Mouse (Mus musculus): ENCODE results near the gene Ltbp1.

Gene Ltbp1

DNA sequence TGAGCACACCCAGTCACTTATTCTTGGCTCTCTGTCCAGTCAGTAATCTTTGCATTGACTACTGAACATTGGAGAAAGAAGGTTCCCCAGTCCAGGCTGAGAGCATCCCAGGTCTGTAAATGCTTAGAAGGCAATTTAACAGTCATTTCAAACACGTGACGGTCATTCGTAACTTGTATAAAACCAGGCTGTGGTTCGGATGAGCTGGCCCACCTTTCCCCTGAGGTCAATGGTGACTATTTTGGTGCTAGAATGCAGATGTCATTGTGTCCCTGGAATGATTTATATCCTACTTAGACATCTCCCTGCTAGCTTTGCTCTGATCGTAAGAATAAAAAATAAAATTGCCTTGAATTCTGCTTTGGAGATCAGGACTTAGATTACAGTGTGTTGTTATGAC, 63.9 kb downstream of the Ltbp1 start:
- DNase-seq, result no peak

DNA sequence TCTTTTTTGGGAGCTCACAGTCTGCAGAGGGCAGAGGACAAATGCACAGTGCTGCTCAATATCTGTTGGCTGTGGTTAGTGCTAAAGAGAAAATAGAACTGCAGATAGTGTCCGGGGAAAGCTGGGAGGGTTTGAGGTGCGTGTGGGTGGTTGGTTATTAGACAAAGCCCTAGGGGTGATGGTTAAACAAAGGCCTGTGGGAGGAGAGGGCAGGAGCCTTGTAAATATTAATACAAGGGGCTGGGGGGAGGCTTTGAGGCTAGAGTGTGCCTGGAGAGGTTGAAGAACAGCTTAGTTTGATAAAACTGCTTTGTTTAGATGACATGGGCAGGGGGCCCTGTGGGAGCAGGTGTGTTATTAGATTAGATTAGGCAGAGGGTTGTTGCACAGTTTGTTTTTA, 65.8 kb downstream of the Ltbp1 start:
- no peak for DNase-seq

DNA sequence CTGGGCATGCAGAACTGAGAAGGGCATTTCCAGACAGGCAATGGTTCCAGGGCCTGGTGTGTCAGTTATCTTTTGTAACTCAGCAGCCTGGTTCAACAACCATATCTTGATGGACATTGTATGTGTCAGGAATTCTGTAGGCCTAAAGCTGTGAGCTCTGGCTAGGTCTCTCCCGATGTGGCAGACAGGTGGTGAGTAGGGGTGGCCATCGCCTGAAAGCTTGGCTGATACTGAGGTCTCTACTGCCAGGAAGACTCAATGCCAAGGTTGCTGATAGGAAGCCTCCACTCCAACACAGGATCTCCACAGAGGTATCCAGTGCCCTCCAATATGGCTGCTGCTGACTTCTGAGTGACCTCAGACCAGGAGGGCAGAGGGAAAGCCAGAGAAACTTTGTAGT, 66.4 kb downstream of the Ltbp1 start:
- DNase-seq, result no peak

- no peak for DNase-seq
Measured at GRCm38 (mm10) chr17:75073887-75074286, 68.5 kb downstream of the Ltbp1 start.

DNA sequence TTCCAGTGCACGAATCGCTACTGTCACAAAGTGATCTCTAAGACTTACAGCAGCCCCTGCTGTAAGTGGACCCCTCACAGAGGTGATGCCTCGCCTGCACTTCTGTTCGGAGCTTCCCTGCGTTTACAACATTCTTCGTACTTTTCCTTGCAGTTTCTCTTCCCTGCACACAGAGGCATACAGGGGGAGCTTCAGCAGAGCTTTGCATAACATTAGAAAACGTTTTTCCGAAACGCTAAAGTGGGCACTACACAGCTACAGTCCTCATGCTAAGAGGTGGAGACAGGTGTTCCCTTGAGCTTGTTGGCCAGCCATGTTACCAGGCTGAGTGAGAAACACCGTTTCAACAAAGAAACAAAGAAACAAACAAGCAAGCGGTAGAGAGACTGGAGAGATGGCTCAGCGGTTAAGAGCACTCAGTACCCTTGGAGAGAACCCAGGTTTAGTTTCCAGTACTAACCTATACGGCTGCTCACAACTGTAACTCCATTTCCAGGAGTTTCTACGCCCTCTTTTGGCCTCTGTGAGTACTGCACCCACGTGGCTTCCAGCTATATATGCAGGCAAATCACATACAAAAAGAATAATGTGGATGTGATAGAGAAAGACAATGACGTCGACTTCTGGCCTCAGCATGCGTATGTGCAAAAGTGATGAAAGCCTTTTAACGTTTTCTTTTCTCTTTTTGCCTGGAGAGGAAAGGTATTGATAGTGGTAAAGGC, 69.8 kb downstream of the Ltbp1 start:
- no peak for DNase-seq

DNA sequence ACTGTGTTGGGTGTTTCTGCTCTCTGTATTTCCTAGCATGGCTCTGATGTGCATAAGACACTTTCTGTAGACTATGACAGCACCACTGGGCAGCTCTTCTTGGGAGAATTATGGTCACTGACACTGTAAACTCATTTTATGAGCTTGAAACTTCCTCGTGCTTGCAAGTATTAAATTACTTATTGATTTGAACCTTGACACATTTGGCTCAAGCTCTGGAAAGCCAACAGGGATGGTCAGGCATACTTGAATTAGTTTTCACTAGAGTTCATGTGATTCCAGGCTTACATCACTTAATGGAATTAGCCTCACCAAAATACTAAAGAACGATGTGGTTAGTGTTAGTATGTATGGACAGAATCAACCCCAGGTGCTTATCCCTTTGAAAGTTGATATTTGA, 76.0 kb downstream of the Ltbp1 start:
- DNase-seq, result no peak

GRCm38 (mm10) chr17:75082449-75082848, 77.1 kb downstream of the Ltbp1 start:
- no peak for DNase-seq

- DNase-seq, result no peak
Measured at GRCm38 (mm10) chr17:75087296-75087941, 82.1 kb downstream of the Ltbp1 start.

GRCm38 (mm10) chr17:75088232-75088631, 82.9 kb downstream of the Ltbp1 start:
- DNase-seq, result no peak

DNA sequence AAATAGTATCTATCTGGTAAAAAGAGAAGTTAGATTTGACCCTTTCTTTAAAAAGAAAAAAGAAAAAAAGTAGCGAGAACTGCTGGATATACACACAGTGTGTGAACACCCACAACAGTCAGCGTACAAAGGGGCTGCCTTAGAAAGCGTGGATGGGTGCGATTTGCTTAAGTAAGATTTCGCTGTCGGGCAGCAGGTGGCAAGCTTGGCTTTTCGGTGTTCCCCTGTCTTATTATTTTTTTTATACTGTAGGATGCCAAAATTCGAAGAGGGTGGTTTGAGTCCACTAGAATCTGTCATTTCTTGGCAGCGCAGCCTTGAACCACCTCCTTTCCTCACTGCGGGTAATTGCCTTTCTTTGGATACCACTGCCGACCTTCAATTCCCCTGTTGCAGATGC, 83.4 kb downstream of the Ltbp1 start:
- DNase-seq, result no peak

- no peak for DNase-seq
Measured at GRCm38 (mm10) chr17:75090556-75090955, 85.2 kb downstream of the Ltbp1 start.

GRCm38 (mm10) chr17:75093563-75093962, 88.2 kb downstream of the Ltbp1 start:
- DNase-seq, result no peak

GRCm38 (mm10) chr17:75094591-75094990, 89.2 kb downstream of the Ltbp1 start:
- DNase-seq, result no peak

DNA sequence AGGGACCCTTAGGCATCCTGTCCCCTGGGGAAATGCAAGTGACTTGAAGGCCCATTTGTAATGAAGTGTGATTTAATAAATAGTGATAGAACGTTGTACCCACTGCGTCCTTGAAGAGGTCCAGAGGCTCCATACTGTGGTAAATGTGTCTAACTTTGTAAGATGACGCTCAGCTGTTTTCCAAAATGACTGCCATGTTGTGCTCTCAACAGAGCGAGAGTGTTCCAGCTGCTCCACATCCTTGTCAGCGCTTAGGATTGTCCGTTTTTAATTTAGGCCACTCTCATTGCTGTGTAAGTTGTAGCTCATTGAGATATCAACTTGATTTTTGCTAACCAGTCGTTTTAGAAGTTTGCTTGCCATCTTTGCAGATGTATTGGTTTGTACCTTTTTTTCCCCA, 91.4 kb downstream of the Ltbp1 start:
- no peak for DNase-seq

DNA sequence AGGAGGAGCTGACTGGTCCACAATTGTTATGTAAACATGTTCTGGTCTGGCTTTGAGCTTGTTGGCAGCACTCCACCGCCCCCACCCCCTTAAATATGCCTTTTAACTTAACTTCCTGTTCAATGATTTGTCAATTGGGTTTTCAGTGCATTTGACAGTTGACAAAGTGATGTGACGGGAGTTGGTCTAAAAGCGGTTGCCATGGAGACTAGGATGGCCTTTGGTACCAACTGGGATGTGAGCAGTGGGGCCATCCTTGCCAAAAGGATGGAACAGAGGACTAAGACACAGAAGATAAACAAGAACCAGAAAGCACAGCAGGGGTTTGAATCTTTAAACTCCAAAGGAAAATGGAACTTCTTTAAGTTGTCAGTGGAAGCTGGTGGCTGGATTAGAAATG, 92.0 kb downstream of the Ltbp1 start:
- DNase-seq, result no peak

- DNase-seq, result no peak
Measured at GRCm38 (mm10) chr17:75101215-75101614, 95.8 kb downstream of the Ltbp1 start.

- no peak for DNase-seq
Measured at GRCm38 (mm10) chr17:75101994-75102393, 96.6 kb downstream of the Ltbp1 start.

DNA sequence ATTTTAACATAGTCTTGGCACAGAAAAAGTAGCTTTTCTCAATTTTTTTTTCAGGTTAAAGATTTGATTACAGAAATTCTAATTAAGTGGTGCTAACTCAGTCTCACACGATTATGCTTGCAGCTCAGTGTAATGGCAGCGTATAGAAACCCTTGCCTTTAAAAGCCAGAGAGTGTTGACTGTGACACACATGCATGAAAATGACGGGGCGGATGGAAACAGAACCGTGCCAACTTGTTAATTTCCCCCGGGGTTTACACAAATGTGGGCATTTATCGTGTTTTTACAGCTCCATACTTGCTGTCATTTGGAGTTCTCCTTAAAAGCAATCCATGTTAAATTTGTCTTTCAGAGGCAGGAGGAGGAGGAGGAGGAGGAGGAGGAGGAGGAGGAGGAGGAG, 102.0 kb downstream of the Ltbp1 start:
- DNase-seq, result no peak

- no peak for DNase-seq
Measured at GRCm38 (mm10) chr17:75107879-75108278, 102.5 kb downstream of the Ltbp1 start.

DNA sequence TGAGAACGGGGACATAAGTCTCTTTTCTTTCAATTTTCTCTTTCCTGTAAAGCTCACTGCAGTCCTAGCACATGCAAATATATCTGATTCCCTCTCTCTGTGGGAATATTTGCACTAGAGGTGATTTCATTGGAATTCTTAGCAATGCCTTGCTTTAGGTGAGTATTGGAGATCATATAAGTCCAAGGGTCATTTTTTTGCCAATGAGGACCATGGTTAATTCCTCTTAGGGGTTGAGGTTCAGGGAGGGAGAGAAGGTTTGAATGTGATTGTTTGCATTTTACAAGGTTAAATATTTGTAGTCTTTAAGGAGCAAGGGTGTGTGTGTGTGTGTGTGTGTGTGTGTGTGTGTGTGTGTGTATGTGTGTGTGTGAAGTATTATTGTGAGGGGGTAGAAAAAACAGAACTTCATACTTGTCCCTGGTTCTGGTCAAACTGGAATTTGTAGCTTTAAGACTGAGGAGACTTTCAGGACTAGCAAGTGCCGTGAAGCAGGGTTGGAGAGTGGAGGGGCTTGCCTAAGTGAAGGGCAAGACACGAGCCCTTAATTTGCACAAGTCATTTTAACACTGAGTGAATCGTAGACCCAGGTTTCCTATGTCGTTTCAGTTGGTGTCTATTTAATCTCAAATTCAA, 103.8 kb downstream of the Ltbp1 start:
- no peak for DNase-seq

DNA sequence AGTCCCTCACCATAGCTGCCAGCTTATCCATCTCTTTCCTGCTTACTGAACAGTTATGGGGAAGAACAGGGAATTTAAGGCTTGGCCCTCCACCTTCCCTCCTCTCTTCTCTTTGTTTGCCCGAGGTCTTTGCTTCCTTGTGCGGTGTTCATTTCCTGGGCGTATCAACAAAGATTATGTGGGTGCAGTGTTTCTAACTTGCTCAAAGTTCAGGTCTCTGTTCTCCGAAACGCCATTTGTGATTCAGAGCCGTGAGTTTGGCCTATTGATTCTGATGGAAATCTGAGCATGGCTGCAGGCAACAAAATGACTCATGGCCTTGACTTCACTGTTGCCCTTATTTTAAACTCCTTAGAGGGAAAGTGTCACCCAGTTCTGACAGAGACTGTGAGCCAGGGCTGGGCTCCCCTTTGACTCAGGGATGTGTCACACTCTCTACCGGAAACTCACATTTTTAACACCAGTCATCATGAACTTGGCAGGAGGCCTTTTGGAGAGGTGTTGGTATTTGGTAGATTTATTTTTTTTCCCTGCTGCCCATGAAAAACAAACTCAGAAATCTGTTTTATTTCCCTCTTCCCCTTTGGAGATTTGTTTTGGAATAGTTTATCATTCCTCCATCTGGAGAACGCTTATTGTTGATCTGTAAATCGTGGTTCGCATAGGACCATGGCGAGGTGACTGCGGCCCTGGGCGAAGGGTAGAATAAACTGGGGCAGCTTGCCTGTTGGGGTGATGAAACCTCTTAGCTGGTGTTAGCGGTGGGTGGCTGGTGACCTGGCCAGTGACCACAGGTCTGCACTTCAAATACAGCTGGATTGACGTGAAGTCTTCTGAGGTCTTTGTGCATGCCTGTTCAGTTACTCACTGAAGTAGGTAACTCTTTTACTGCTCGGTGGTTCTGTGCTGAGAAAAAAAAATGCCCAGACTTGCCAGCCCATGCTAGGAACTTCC, 105.2 kb downstream of the Ltbp1 start:
- DNase-seq, result no peak

- DNase-seq, result no peak
Measured at GRCm38 (mm10) chr17:75115594-75115993, 110.2 kb downstream of the Ltbp1 start.

GRCm38 (mm10) chr17:75118896-75119295, 113.5 kb downstream of the Ltbp1 start:
- no peak for DNase-seq
